Mouse (Mus musculus): ENCODE measurements at regions not wholly inside any gene's neighbourhood (a gene's known extent, or its start where the extent isn't known, plus 50 kb on each side); places are given as distances from the start of the nearest gene placed in this dataset.

GRCm38 (mm10) chr7:70283166-70283565 is 83.4 kb downstream of the Nr2f2 start:
- Histone ChIP-seq H3K36me3 (ENCODE audit: control insufficient read depth, insufficient read depth, low read length) (no peaks in the 10 kb centered on the region), H3K4me2 (no peak overlapping the region), H3K4me1 (replicated peaks; ENCODE audit: control insufficient read depth, insufficient read depth, low read length) (peaks cover 1% of the 10 kb centered on the region; the same call in 1 of the 2 replicates), H3K9me3 (ENCODE audit: control insufficient read depth, low read length) (no peaks in the 10 kb centered on the region), H3K27me3 (replicated peaks; ENCODE audit: control insufficient read depth, insufficient read depth, low read length) (peaks cover 89% of the 10 kb centered on the region), H3K9ac (ENCODE audit: low read depth, low read length) (no peak overlapping the region), H3K4me3 (ENCODE audit: low read depth, low read length) (no peak overlapping the region), H3K27ac (ENCODE audit: low read depth, low read length) (no peak overlapping the region)
- ATAC-seq (replicated peaks; ENCODE audit: low FRiP score) (no peak), DNase-seq (ENCODE audit: low spot score) (no peak)
- WGBS: 9% methylated on average over 4 of the region's 4 CpGs

GRCm38 (mm10) chr7:70281891-70282515 is 84.5 kb downstream of the Nr2f2 start:
- 4% methylated on average over 11 of the region's 11 CpGs for WGBS
- Histone ChIP-seq H3K4me3 (ENCODE audit: low read depth, low read length) (no peak overlapping the region), H3K4me1 (replicated peaks; ENCODE audit: control insufficient read depth, insufficient read depth, low read length) (no peaks in the 10 kb centered on the region), H3K9me3 (ENCODE audit: control insufficient read depth, low read length) (no peaks in the 10 kb centered on the region), H3K9ac (ENCODE audit: low read depth, low read length) (no peak overlapping the region), H3K27ac (ENCODE audit: low read depth, low read length) (no peak overlapping the region), H3K27me3 (replicated peaks; ENCODE audit: control insufficient read depth, insufficient read depth, low read length) (peaks cover 82% of the 10 kb centered on the region), H3K4me2 (no peak overlapping the region), H3K36me3 (ENCODE audit: control insufficient read depth, insufficient read depth, low read length) (no peaks in the 10 kb centered on the region)
- ATAC-seq (replicated peaks; ENCODE audit: low FRiP score): no peak
- no peak for DNase-seq (ENCODE audit: low spot score)

GRCm38 (mm10) chr7:70281381-70281750 is 85.2 kb downstream of the Nr2f2 start:
- H3K4me1 ChIP-seq (replicated peaks; ENCODE audit: control insufficient read depth, insufficient read depth, low read length): no peaks in the 10 kb centered on the region
- H3K27me3 ChIP-seq (replicated peaks; ENCODE audit: control insufficient read depth, insufficient read depth, low read length): peaks cover 76% of the 10 kb centered on the region
- 0 out of 2 replicates have a peak overlapping the region, but pooled peaks have one; percentile 30 for H3K4me3 ChIP-seq (ENCODE audit: low read depth, low read length)
- H3K9ac ChIP-seq (ENCODE audit: low read depth, low read length): no peak overlapping the region
- H3K36me3 ChIP-seq (ENCODE audit: control insufficient read depth, insufficient read depth, low read length): no peaks in the 10 kb centered on the region
- WGBS: 4% methylated on average over 22 of the region's 22 CpGs
- H3K4me2 ChIP-seq: peak overlapping the region; percentile 56
- DNase-seq (ENCODE audit: low spot score) (no peak), ATAC-seq (replicated peaks; ENCODE audit: low FRiP score) (no peak)
- no peak overlapping the region for H3K27ac ChIP-seq (ENCODE audit: low read depth, low read length)
- H3K9me3 ChIP-seq (ENCODE audit: control insufficient read depth, low read length): no peaks in the 10 kb centered on the region

- Histone ChIP-seq H3K4me2 (peak overlapping the region; percentile 56), H3K36me3 (ENCODE audit: control insufficient read depth, insufficient read depth, low read length) (no peaks in the 10 kb centered on the region), H3K4me1 (replicated peaks; ENCODE audit: control insufficient read depth, insufficient read depth, low read length) (no peaks in the 10 kb centered on the region), H3K27ac (ENCODE audit: low read depth, low read length) (no peak overlapping the region), H3K27me3 (replicated peaks; ENCODE audit: control insufficient read depth, insufficient read depth, low read length) (peaks cover 70% of the 10 kb centered on the region), H3K9ac (ENCODE audit: low read depth, low read length) (no peak overlapping the region), H3K4me3 (ENCODE audit: low read depth, low read length) (peak overlapping the region; percentile 30), H3K9me3 (ENCODE audit: control insufficient read depth, low read length) (no peaks in the 10 kb centered on the region)
- DNase-seq (ENCODE audit: low spot score): peak; percentile 56
- no peak for ATAC-seq (replicated peaks; ENCODE audit: low FRiP score)
- 2% methylated on average over 42 of the region's 42 CpGs for WGBS
These were observed 85.7 kb downstream of the Nr2f2 start for GRCm38 (mm10) chr7:70280643-70281380.

- Histone ChIP-seq H3K4me3 (ENCODE audit: low read depth, low read length) (peak overlapping the region; percentile 30), H3K9me3 (ENCODE audit: control insufficient read depth, low read length) (no peaks in the 10 kb centered on the region), H3K36me3 (ENCODE audit: control insufficient read depth, insufficient read depth, low read length) (no peaks in the 10 kb centered on the region), H3K9ac (ENCODE audit: low read depth, low read length) (no peak overlapping the region), H3K4me1 (replicated peaks; ENCODE audit: control insufficient read depth, insufficient read depth, low read length) (no peaks in the 10 kb centered on the region), H3K4me2 (peak overlapping the region; percentile 56), H3K27ac (ENCODE audit: low read depth, low read length) (no peak overlapping the region), H3K27me3 (replicated peaks; ENCODE audit: control insufficient read depth, insufficient read depth, low read length) (peaks cover 63% of the 10 kb centered on the region)
- DNase-seq (ENCODE audit: low spot score) (peak; percentile 42), ATAC-seq (replicated peaks; ENCODE audit: low FRiP score) (no peak)
- WGBS: under 1% methylated on average over 31 of the region's 31 CpGs
These were observed 86.5 kb downstream of the Nr2f2 start for GRCm38 (mm10) chr7:70279927-70280642.

- DNase-seq (ENCODE audit: low spot score): no peak
- Histone ChIP-seq H3K4me2 (no peak overlapping the region), H3K9ac (ENCODE audit: low read depth, low read length) (no peak overlapping the region), H3K27ac (ENCODE audit: low read depth, low read length) (no peak overlapping the region), H3K4me3 (ENCODE audit: low read depth, low read length) (no peak overlapping the region), H3K27me3 (replicated peaks; ENCODE audit: control insufficient read depth, insufficient read depth, low read length) (peaks cover 53% of the 10 kb centered on the region), H3K36me3 (ENCODE audit: control insufficient read depth, insufficient read depth, low read length) (no peaks in the 10 kb centered on the region), H3K9me3 (ENCODE audit: control insufficient read depth, low read length) (no peaks in the 10 kb centered on the region), H3K4me1 (replicated peaks; ENCODE audit: control insufficient read depth, insufficient read depth, low read length) (no peaks in the 10 kb centered on the region)
- no peak for ATAC-seq (replicated peaks; ENCODE audit: low FRiP score)
- WGBS: 6% methylated on average over 3 of the region's 3 CpGs
These were observed 87.4 kb downstream of the Nr2f2 start for GRCm38 (mm10) chr7:70279101-70279500.

GRCm38 (mm10) chr7:70276078-70276477 is 90.5 kb downstream of the Nr2f2 start:
- Histone ChIP-seq H3K9me3 (ENCODE audit: control insufficient read depth, low read length) (no peaks in the 10 kb centered on the region), H3K4me1 (replicated peaks; ENCODE audit: control insufficient read depth, insufficient read depth, low read length) (no peaks in the 10 kb centered on the region), H3K4me3 (ENCODE audit: low read depth, low read length) (no peak overlapping the region), H3K27me3 (replicated peaks; ENCODE audit: control insufficient read depth, insufficient read depth, low read length) (peaks cover 24% of the 10 kb centered on the region), H3K9ac (ENCODE audit: low read depth, low read length) (no peak overlapping the region), H3K27ac (ENCODE audit: low read depth, low read length) (no peak overlapping the region), H3K4me2 (no peak overlapping the region), H3K36me3 (ENCODE audit: control insufficient read depth, insufficient read depth, low read length) (no peaks in the 10 kb centered on the region)
- ATAC-seq (replicated peaks; ENCODE audit: low FRiP score) (no peak), DNase-seq (ENCODE audit: low spot score) (no peak)
- 50% methylated on average over 2 of the region's 2 CpGs for WGBS

- Histone ChIP-seq H3K4me1 (replicated peaks; ENCODE audit: control insufficient read depth, insufficient read depth, low read length) (no peaks in the 10 kb centered on the region), H3K4me2 (no peak overlapping the region), H3K27me3 (replicated peaks; ENCODE audit: control insufficient read depth, insufficient read depth, low read length) (peaks cover 7% of the 10 kb centered on the region; the same call in 1 of the 2 replicates), H3K27ac (ENCODE audit: low read depth, low read length) (no peak overlapping the region), H3K36me3 (ENCODE audit: control insufficient read depth, insufficient read depth, low read length) (no peaks in the 10 kb centered on the region), H3K9me3 (ENCODE audit: control insufficient read depth, low read length) (no peaks in the 10 kb centered on the region), H3K9ac (ENCODE audit: low read depth, low read length) (no peak overlapping the region), H3K4me3 (ENCODE audit: low read depth, low read length) (no peak overlapping the region)
- WGBS: 12% methylated on average over 2 of the region's 2 CpGs
- DNase-seq (ENCODE audit: low spot score): no peak
- ATAC-seq (replicated peaks; ENCODE audit: low FRiP score): peak; percentile 68; the same call in 1 of the 2 replicates
These were observed 92.2 kb downstream of the Nr2f2 start for GRCm38 (mm10) chr7:70274312-70274711.
